Mouse (Mus musculus): ENCODE data around the gene Dmpk.

DNA sequence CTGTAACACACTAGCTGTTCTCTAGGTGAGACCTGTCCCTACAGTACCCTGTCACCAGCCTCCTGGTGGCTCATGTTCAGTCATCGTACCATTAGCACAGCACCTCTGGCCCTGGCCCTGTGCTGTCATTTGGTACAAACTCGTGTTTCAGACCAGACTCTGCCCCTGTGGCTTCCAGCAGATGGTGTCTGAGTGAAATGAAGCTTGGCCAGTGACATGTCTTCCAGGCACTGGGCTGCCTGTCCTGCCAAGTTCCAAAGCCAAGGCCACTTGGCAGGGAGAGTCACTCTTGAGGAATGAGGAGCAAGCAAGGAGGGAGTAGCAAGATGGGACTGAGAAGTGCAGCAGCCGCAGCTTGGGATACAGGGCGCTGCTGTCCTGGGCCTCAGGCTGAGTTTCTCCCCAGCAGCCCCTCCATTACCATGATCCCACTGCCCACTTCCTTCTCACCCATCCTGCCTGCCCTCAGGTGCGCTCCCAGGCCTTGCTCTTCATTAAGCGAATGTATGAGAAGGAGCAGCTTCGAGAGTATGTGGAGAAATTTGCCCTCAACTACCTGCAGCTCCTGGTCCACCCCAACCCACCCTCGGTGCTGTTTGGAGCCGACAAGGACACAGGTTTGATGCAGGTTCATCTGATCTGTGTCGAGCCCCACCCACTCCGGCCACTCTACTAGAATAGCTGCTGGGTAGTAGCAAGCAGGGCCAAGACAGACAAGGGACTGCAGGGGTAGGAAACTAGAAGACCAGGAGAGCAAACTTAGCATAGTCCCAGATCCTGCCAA, 37.2 kb upstream of the Dmpk start:
- TF ChIP-seq CTCF (IDR thresholded peaks at IDR 0.05; ENCODE audit: extremely low read depth, insufficient read depth, insufficient read length, insufficient replicate concordance) (no peak), POLR2A (IDR thresholded peaks at IDR 0.05; ENCODE audit: low read depth, low read length) (no peak)
